Mouse (Mus musculus) cerebellum, adult 9-10 months (tissue): ENCODE measurements around the gene Col16a1.

Experiments
- DNase-seq: peaks from one replicate; pipeline ENCODE4 v3.0.0; 2022

The Col16a1 gene

GRCm38 (mm10) chr4:130048203-130048479 lies 501 bp downstream of the Col16a1 start:
- DNase-seq: no peak

- DNase-seq: no peak
These were observed 2.6 kb downstream of the Col16a1 start for GRCm38 (mm10) chr4:130050056-130050824.

- no peak for DNase-seq
These were observed 4.6 kb downstream of the Col16a1 start for GRCm38 (mm10) chr4:130052283-130052682.

- no peak for DNase-seq
These were observed 5.5 kb downstream of the Col16a1 start for GRCm38 (mm10) chr4:130053111-130053510.

GRCm38 (mm10) chr4:130054727-130055126 lies 7.1 kb downstream of the Col16a1 start:
- DNase-seq: no peak

GRCm38 (mm10) chr4:130055160-130056010 lies 7.7 kb downstream of the Col16a1 start:
- DNase-seq: no peak

- DNase-seq: no peak
These were observed 8.3 kb downstream of the Col16a1 start for GRCm38 (mm10) chr4:130056011-130056322.

- DNase-seq: no peak
These were observed 8.8 kb downstream of the Col16a1 start for GRCm38 (mm10) chr4:130056471-130056870.

- DNase-seq: no peak
These were observed 13.3 kb downstream of the Col16a1 start for GRCm38 (mm10) chr4:130060937-130061336.

GRCm38 (mm10) chr4:130063191-130063590 lies 15.6 kb downstream of the Col16a1 start:
- DNase-seq: no peak

GRCm38 (mm10) chr4:130066816-130067215 lies 19.2 kb downstream of the Col16a1 start:
- peak; percentile 52 for DNase-seq

GRCm38 (mm10) chr4:130070523-130070922 lies 22.9 kb downstream of the Col16a1 start:
- DNase-seq: no peak

- no peak for DNase-seq
These were observed 24.1 kb downstream of the Col16a1 start for GRCm38 (mm10) chr4:130071758-130072157.

- DNase-seq: no peak
These were observed 25.7 kb downstream of the Col16a1 start for GRCm38 (mm10) chr4:130073367-130073766.

- DNase-seq: peak; percentile 59
These were observed 27.3 kb downstream of the Col16a1 start for GRCm38 (mm10) chr4:130074761-130075515.

GRCm38 (mm10) chr4:130076856-130077255 lies 29.2 kb downstream of the Col16a1 start:
- DNase-seq: peak; percentile 78

GRCm38 (mm10) chr4:130078816-130079485 lies 31.3 kb downstream of the Col16a1 start:
- peak; percentile 95 for DNase-seq

GRCm38 (mm10) chr4:130079521-130079920 lies 31.9 kb downstream of the Col16a1 start:
- DNase-seq: no peak

- peak; percentile 80 for DNase-seq
These were observed 33.9 kb downstream of the Col16a1 start for GRCm38 (mm10) chr4:130081345-130082190.

GRCm38 (mm10) chr4:130082211-130082610 lies 34.6 kb downstream of the Col16a1 start:
- no peak for DNase-seq

- DNase-seq: no peak
These were observed 36.8 kb downstream of the Col16a1 start for GRCm38 (mm10) chr4:130084331-130084945.
